Mouse (Mus musculus) heart, adult 8-10 months (tissue): ENCODE data around the gene Efcab9. TPM values are rescaled to one million over a fixed set of nuclear protein-coding genes. Genes with fewer than 3 reads are reported as not detected.
"Not testable (repeated sequence)": the region's sequence is repeated elsewhere in the genome, so short reads cannot be mapped to it uniquely, and the experiment has no call there.

Source experiments
- DNase-seq: peaks from one replicate; pipeline ENCODE4 v3.0.0; 2022; ENCODE audit warnings: low spot score
- total RNA-seq, 4 experiments: library from RNA; stranded (reverse); gene quantifications; 2 replicates each; pipeline ENCODE4 v1.2.4; 2022

Gene Efcab9
- total RNA-seq, 4 experiments from 2014 or later: not detected

GRCm38 (mm10) chr11:32538435-32538834 lies 6.6 kb upstream of the Efcab9 start:
- peak; percentile 77 for DNase-seq

DNA sequence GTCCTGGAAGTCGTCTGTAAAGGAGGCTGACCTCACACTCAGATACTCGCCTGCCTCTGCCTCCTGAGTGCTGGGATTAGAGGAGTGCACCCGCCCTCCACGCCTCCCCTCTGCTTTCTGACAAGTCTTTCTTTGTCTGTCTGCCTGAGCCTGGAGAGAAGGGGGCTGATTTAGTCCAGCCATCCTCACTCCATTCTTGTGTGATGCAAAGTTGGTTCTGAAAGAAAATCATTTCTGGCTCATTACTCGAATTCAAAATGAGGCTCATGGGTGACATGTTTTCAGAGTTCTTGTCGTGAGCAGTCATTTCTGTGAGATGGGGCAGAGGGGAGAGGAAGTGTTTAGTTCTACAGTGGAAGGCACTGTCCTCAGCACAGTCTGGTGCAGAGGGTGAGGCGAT lies 5.1 kb upstream of the Efcab9 start:
- DNase-seq: no peak

DNA sequence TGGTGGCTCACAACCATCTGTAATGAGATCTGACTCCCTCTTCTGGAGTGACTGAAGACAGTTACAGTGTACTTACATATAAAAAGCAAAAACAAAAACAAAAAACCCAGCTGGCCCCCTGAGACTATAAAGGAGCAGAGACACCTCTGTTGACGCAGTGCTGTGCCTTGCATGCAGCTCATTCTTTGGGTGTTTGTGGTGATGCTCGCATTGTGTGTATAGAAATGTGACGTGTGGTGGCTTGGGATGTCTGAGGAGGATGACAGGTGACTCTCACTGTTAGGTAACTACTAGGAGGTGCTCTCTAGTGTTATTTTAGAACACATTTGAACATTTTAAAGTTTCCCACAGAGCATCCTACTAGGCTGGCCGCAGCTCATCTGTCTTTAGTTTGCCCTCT lies 3.8 kb upstream of the Efcab9 start:
- no peak for DNase-seq

DNA sequence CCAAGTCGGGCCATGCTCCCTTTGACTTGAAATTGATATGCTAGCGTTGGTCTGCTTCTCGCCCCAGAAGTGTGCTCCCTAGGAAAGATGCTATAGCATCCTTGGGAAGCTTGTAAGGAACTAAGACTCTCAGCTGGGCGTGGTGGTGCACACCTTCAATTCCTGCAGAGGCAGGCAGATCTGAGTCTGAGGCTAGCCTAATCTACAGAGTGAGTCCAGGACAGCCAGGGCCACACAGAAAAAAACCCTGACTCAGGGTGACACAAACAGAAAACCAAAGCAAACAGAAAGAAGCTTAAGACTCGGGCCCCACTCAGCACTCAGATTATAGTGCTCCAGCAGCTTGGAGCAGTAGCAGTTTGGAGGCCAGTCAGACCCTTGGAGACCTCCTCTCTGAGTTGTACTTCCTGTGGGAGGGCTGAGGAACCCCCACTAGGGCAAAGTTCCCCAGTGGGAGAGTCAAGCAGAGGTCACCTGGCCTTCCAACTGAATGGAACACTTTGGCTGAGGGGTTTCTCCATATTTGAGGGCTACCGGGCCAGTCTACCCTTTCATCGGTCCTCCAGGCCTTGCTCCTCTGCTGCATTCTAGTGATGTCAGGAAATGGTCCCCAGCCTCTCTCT lies 2.7 kb upstream of the Efcab9 start:
- DNase-seq: no peak

DNA sequence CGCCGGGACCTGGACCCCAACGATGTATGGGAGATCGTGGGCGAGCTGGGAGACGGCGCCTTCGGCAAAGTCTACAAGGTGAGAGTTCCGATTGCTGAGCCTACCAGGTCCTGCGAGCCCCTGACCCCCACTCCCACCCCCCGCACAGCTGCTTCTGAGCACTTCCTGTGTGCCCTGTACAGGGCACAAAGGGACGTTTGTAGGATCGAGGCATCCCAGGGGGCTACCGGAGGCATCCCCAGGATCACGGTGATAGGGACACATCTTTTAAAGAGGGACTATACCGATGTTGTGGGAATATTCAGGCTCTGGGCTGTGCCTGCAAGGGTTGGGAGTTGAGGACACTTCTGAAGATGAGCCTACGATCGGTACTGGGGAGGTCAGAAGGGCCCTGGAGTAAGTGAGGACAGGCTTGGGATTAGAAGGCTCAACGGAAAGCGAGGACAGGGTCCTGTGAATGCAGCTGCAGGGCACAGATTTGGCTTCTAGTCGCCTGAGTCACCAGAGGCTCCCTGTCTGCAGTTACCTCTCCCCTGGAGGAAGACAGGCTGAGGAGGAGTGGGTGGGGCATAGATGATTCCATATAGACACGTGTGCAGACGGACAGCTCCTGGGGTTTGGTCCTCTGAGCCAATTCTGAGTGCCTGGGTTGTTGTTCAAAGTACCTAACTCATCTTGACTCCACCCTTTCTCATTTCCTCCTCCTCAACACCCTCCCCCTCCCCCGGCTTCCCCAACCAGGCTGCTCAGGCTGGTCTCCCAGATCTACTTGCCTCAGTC lies 1.8 kb upstream of the Efcab9 start:
- DNase-seq: no peak

GRCm38 (mm10) chr11:32532765-32533481 lies 1.0 kb upstream of the Efcab9 start, which contains the start of gene Stk10:
Gene Stk10, plus strand, starts transcription at chr11:32533305.
- DNase-seq: peak; percentile 86

GRCm38 (mm10) chr11:32530151-32530550 lies 1.7 kb downstream of the Efcab9 start:
- no peak for DNase-seq

DNA sequence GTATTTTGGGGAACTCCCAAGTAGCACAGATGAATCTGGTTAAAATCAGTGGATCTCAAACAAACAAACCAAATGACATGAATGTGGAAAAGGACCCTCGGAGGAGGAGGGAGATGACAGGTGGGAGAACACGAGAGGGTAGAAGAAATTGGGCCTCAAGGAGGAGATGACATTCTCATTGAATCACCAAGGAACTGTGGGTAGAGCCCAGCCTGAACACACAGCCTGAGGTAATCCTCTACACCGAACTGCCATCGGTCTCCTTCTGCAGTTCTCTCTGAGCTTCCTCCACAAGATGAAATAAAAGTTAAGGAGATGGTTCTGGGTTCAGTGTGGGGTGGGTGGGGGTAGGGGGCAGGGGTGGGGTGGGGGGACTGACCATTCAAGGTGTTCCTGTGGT lies 4.9 kb downstream of the Efcab9 start:
- DNase-seq: no peak

DNA sequence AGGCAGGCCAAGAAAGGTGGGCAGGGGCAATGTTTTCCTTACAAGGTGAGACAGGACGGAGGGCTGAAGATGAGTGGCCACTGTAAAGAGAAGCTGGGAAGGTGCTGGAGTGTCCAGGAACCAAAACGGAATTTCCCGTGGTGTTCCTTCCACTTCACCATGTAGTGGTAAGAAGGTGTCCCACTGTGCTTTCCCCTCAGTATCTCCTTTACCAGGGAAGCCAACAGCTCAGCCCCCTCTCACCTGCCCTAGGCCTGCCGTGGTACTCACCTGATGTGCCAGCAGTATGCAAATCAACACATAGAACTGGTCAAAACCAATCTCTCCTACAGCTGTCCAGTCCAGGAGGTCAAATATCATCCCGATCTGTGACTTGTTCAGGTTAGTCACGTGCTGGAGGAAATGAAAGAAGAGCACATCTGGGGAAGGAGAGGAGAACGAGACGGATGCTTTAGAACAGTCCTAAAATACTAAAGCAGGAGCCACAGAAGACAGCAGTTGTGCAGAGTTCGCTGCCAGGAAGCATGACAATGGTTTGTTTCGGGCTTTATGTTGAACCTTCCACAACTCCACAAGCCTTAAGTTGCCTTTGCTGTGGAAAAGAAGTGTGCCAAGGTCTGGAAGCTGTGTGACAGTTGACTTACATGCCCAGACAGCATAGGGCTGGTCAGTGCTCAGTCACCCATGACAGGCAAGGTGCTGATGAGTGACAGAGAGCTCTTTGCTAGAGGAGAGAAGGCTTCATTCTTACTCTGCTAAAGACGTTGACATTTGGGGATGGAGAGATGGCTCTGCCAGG lies 7.6 kb downstream of the Efcab9 start:
- no peak for DNase-seq

- no peak for DNase-seq
Observed at GRCm38 (mm10) chr11:32521246-32521645, 10.6 kb downstream of the Efcab9 start.

DNA sequence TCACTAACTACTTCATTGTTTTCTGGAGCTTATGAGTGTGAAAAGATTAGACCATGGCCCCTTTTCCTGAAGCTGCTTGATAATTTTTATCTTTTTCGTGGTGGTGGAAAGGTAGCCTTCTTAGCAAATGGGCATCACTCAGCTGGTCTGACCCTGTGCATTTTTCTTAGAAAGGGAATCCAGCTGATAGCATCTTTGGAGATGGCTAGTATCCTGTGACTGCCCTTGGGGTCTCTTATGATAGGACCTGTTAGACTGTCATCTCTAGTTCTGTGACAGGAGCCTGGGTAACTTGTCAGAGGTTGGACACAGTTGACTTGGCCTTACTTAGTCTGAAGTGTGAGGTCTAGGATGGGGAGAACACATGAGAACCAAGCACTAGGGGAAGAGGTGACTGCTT lies 12.5 kb downstream of the Efcab9 start:
- DNase-seq: no peak

DNA sequence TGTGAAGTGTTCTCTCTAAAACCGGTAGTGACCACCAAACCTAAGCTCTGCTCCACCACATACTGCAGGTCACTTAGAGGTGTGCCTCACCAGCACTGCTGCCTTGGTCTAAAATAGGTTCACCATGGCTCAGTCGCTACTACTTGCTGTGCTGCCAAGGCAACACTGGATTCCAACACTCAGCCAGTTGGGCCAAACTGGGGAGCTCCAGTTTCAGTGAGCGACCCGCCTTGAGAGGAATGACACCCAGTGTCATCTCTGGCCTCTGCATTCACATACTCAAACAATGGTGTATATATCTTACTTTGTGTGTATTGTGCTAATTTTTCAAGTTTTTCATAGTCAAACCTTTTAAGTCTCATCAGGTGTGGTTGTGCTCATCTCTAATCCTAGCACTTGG lies 13.1 kb downstream of the Efcab9 start:
- DNase-seq: no peak

GRCm38 (mm10) chr11:32516916-32517712 lies 14.8 kb downstream of the Efcab9 start:
- no peak for DNase-seq

DNA sequence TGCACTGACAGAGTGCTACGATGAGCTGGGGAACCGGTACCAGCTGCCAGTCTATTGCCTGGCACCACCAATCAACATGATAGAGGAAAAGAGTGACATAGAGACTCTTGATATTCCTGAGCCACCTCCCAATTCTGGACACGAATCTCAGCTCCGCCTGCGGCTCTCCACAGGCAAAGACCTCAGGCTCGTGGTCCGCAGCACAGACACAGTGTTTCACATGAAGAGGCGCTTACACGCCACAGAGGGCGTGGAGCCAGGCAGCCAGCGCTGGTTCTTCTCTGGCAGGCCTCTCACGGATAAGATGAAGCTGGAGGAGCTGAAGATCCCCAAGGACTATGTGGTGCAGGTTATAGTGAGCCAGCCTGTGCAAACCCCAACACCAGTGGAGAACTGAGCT lies 15.8 kb downstream of the Efcab9 start:
- no peak for DNase-seq

DNA sequence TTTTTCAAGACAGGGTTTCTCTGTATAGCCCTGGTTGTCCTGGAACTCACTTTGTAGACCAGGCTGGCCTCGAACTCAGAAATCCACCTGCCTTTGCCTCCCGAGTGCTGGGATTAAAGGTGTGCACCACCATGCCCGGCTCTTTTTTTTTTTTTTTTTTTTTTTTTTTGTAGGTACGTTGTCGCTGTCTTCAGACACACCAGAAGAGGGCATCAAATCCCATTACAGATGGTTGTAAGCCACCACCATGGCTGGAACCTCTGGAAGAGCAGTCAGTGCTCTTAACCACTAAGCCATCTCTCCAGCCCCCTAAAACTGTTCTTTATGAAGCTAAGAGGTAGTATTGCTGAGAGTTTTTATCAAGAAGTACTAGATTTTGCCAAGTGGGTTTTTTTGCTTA lies 17.0 kb downstream of the Efcab9 start:
- not testable (repeated sequence) for DNase-seq

DNA sequence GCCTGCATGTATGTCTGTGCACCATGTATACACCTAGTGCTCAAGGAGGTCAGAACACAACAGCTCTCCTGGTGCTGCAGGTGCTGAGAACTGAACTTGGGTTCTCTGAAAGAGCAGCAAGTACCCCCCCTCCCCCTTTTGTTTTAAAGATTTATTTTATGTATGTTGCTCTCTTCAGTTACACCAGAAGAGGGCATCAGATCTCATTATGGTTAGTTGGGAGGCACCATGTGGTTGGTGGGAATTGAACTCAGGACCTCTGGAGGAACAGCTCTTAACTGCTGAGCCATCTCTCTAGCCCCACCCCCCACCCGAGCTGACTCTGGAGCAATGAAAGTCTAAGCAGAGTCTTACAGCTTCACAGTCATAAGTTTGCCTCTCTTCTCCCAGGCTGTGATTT lies 21.0 kb downstream of the Efcab9 start:
- DNase-seq: no peak

- peak; percentile 6 for DNase-seq
Observed at GRCm38 (mm10) chr11:32505091-32505739, 26.7 kb downstream of the Efcab9 start.

- no peak for DNase-seq
Observed at GRCm38 (mm10) chr11:32503711-32504110, 28.2 kb downstream of the Efcab9 start.

GRCm38 (mm10) chr11:32499931-32500330 lies 31.9 kb downstream of the Efcab9 start:
- no peak for DNase-seq

GRCm38 (mm10) chr11:32498757-32499535 lies 32.9 kb downstream of the Efcab9 start:
- no peak for DNase-seq
